Mouse (Mus musculus): ENCODE results near the gene Traf4. TPM values are rescaled to one million over a fixed set of nuclear protein-coding genes. Genes with fewer than 3 reads are reported as not detected.
"Not testable (repeated sequence)": the region's sequence is repeated elsewhere in the genome, so short reads cannot be mapped to it uniquely, and the experiment has no call there.

The Traf4 gene
- total RNA-seq, 4 experiments from 2014 or later, result 5.9 to 9.4 (median 9.0) TPM

DNA sequence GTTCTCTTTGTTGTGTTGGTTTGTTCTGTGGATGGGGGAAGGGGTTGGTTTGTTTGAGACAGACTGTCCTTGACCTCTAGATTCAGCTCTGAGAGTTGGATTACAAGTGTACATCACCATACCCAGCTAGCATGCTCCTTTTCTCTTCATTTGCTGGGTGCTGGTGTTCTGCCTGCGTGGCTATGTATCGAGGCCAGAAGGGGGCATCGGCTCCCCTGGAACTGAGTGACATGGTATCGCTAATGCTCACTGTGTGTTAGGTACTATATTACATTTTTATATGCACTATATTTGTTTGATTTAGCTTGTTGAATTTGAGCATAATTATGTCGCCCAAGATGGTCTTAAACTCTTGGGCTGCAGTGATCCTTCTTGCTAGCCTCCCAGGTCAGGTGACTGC lies 19.2 kb downstream of the Traf4 start:
- DNase-seq (ENCODE audit: low spot score in 2 of 2), result no peak

DNA sequence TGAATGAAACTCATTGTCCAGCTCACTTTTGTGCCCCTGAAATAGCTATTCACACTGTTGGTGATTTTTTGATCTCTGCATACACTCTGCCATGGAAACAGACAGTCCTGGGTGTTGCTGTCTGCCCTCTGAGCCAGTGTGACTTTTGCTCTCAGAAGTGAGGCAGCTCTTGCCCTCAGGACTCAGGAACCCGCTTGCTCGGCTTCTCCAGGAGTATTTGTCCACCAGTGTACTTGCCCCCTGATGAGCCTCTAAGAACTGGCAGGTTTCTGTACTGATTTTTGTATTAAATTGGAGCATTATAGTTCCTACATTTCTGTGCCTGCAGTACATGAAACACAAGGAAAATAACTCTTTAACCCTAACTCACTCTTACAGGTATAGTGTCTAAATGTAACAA lies 21.9 kb downstream of the Traf4 start:
- DNase-seq (ENCODE audit: low spot score in 2 of 2), result no peak

DNA sequence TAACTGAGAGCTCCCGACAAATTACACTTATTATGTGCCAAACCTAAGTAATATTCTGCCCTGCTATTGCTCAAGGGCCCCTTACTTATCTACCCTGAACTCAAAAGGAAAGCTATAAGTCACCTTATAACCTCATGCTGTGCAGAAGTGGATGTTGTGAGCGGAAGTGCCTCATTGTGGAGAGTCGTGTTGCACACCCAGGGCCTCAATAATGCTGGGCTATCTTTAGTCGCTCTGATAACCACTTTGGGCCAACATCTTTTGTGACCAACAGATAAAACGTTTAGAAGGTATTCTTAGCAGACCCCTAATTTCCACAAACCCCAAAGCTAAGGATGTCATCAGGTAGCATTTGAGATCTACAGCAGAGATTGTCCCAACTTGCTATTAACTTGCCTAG lies 24.7 kb downstream of the Traf4 start:
- no peak for DNase-seq (ENCODE audit: low spot score in 2 of 2)

DNA sequence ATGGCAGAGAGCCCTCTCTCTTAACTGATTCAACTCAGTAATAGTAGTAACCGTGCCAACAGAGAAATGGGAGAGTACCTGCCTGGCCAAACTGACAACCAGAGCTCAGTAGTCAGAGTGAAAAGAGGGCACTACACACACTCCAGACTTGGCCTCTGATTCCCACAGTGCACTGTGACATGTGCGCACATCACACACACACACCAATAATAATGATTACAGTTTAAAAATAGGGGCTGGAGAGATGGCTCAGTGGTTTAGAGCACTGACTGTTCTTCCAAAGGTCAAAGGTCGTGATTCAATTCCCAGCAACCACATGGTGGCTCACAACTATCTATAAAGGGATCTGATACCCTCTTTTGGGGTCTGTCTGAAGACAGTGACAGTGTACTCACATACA lies 27.4 kb downstream of the Traf4 start:
- DNase-seq (ENCODE audit: low spot score in 2 of 2), result no peak

DNA sequence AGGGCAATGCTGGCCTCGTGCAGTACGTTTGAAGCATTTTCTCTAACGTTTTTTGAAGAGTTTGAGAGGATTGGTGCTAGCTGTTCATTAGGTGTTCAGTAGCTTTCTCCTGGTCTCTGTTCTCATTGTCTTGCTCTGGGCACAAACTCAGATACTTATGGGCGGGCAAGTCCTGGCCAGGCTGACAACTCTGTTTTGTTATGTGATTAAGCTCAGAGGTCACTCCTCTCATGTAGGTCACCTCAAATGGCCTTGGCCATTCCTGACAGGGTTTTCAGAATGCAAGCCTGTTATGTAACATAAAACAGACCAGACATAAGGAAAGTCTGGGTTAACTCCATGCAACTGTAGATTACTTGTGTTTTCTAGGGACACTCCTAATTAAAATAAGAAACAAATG lies 27.8 kb downstream of the Traf4 start:
- DNase-seq (ENCODE audit: low spot score in 2 of 2), result no peak

DNA sequence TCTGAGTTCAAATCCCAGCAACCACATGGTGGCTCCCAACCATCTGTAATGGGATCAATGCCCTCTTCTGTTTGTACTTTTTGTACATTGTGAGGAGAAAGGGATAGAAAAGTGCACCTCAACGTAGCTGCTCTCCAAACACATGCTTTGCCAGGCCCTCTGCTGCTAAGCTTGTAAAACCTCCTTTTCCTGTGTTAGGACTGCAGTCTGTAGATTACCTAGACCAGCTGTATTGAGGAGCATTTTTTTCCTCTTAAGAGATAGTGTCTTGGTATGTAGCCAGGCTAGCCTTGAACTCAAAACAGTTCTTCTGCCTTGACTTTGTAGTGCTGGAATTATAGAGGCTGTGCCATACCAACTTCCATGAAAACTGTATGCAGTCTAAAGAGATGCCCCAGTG lies 29.3 kb downstream of the Traf4 start:
- no peak for DNase-seq (ENCODE audit: low spot score in 2 of 2)

DNA sequence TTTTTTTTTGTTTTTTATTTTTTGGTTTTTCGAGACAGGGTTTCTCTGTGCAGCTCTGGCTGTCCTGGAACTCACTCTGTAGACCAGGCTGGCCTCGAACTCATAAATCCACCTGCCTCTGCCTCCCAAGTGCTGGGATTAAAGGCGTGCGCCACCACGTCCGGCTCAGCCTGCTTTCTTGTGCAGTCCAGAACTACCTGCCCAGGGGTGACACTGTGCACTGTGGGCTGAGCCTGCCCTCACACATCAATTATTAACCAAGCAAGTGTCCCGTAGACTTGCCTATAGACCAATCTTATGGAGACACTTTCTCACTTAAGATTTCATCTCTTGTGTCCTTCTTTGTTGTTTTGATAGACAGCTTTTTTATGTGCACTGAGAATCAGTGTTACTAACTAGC lies 30.1 kb downstream of the Traf4 start:
- DNase-seq (ENCODE audit: low spot score in 2 of 2), result not testable (repeated sequence)

DNA sequence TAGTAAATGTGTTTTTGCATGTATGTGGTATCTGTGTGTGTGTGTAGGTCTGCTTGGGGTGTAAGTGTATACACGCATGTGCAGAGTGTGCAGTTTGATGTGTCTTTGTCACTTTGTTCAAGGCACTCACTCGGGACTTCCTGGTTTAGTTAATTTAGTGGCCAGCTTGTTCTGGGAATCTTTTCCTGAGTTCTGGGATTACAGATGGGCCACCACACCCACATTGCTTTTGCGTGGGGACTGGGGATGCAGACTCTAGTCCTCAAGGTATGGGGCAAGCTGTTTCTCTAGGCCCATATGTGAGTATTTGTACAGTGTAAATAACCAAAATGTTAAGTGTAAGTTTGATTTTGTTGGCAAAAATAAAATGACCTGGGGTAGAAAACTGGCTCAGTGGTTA lies 31.0 kb downstream of the Traf4 start:
- no peak for DNase-seq (ENCODE audit: low spot score in 2 of 2)

DNA sequence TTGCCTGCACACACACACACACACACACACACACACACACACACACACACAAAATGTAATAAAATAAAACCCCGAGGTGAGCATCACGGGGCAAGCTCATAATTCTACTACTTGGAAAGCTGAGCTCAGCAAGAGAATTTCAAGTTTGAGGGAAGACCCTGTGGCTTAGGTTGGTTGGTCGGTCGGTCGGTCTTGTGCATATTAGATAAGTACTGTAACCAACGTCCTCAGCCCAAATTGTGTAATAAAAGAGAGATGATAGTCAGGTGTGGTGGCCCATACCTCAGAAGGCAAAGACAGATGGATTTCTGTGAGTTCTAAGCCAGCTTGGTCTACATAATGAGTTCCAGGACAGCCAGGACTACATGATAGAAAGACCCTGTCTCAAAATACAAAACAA lies 31.5 kb downstream of the Traf4 start:
- DNase-seq (ENCODE audit: low spot score in 2 of 2), result no peak

DNA sequence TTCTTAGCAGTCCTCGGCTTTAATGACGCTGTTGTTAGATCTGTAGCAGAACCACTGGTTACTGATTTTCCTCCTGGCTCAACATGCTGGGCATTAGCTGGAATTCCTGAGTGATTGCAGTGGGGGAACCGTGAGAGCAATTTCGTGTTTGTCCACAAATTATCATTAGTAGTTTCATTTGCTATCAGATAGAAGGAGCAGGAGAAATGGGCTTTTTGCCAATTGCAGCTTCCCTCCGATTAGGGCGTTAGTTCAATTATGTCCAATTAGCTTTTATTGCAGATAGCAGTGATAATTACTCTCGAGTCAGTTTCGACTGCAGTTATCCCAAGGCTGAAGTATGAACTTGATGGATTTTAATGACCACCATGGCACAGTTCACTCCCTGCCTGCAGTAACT lies 35.9 kb downstream of the Traf4 start:
- no peak for DNase-seq (ENCODE audit: low spot score in 2 of 2)

DNA sequence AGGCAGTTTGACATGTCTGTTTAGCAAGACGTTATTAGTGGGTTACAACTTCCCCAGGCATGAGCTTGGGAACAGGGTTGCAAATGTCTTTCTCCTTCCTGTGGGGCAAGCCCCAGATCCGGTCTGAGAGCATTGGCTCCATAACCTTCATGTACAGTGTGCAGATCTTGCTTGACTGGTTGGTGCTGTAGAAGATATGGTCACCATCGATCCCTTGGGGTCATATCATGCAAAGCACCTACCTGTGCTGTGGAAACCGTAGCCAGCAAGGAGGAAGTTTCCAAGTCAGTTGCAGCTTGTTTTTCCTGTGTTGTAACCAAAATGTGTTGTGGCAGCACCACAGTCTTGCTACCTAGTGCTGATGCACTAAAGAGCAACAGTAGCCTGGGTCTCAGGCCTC lies 38.6 kb downstream of the Traf4 start:
- no peak for DNase-seq (ENCODE audit: low spot score in 2 of 2)

DNA sequence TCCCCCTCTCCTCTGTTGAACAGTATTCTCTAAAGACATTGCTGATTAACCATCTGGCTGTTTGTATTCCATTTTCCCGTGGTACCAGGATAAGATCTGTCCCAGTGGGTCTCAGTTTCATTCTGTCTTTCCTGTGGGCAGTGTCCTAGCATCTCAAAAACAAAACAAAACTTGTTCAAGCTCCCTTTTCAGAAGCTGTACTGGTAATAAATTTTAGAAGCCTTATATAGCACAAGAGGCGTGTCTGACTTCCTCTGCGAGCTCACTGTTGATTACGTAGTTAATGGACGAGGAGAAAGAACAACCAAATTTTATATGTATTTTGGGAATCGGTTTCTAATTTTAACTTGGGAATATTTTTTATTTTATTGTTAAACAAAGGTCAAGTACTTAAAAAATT lies 39.7 kb downstream of the Traf4 start:
- no peak for DNase-seq (ENCODE audit: low spot score in 2 of 2)

DNA sequence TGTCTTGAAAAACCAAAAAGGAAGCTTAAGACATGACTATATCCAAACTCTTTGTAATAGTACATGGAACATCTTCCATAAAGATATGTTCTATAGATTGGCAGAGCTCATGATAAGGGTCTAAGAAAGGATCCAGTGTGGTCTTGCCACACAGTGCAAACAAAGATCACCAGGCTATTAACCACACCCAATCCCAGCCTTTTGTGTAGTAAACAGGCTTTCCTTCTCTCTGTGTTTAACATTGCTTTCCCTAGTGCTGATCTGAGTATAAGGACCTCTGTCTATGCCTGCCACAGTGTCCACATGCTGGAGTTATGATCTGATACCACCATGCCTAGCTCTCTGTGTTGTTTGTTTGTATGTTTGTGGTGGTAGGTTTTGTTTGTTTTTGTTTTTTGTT lies 41.6 kb downstream of the Traf4 start:
- no peak for DNase-seq (ENCODE audit: low spot score in 2 of 2)

DNA sequence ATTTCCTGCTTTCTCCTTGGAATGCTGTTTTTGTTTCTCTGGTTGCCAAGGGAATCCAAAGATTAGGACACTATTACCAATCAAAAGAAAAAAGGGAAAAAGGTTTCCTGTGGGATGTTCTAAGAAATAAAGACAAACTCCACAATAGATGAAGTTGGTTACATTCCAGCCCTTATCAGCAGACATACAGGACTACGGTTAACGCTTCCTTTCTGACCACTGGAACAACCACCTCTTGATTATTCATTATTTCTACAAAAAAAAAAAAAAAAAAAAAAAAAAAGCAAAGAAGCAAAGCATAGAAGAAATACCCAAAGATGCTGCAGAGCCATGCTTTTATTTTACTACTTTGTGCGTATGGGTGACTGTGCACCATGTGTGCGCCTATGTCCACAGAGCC lies 42.6 kb downstream of the Traf4 start:
- no peak for DNase-seq (ENCODE audit: low spot score in 2 of 2)

DNA sequence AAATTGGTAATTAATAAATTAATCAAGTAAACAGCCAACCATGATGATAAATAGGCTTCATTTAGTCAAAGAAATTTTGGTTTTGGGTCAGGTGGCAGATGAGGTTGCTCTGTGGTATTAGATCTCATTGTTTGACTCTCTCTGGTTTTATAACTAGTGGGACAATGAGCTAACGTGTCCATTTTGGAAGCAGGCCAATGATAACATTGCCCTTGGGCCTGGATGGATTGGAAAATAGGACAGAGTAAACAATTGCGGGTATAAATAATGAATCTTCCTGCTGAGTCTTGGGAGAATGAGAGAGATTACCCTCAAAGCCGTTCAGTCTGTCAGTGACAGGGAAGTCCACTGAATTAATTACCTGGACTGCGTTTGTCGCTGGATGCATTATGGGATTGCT lies 44.2 kb downstream of the Traf4 start:
- DNase-seq (ENCODE audit: low spot score in 2 of 2), result no peak

DNA sequence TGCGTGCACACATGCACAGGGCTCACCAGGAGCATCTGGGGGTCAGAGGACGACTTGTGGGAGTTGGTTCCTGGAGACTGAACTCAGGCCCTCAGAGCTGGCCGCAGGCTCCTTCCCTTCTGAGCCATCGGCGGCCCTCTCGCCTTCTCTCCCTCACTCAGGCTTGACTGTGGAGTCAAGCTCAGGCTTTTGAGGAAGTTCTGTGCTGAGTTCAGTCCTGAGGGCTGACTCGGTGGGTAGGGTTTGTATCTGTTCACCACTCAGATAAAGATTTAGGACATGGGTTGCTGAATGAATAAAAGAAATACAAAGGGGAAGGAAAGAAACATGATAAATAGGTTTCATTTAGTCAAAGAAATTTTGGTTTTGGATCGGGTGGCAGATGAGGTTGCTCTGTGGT lies 45.5 kb downstream of the Traf4 start:
- no peak for DNase-seq (ENCODE audit: low spot score in 2 of 2)

DNA sequence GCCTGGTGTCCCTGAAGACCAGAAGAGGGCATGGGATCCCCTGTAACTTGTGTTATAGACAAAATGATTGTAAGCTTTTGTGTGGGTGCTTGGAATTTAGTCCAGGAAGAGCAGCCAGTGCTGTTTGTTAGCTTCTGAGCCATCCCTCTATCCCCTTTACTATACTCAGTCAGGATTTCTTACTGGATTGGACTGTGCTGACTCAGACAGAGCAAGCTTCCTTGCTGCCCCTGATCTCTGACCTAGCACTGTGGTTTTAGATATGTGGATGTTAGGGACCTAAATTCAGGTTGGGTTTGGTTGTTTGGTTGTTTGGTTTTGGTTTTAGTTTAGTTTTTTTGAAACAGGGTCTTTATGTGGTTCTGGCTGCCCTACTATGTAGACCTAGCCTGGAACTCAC lies 46.9 kb downstream of the Traf4 start:
- DNase-seq (ENCODE audit: low spot score in 2 of 2), result no peak

DNA sequence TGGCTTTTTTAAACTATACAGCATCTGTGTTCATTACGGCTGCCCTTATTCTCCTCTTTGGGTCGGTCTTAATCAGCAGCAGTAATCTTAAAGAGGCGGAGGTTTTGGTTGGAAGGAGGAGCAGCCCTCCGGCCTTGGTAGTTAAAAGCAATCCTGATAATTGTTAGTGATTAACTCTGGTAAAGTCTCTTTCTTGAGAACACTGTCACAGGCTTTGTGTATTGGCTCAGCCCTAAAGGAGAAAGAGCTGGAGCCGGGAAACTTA lies 49.3 kb downstream of the Traf4 start:
- no peak for DNase-seq (ENCODE audit: low spot score in 2 of 2)

DNA sequence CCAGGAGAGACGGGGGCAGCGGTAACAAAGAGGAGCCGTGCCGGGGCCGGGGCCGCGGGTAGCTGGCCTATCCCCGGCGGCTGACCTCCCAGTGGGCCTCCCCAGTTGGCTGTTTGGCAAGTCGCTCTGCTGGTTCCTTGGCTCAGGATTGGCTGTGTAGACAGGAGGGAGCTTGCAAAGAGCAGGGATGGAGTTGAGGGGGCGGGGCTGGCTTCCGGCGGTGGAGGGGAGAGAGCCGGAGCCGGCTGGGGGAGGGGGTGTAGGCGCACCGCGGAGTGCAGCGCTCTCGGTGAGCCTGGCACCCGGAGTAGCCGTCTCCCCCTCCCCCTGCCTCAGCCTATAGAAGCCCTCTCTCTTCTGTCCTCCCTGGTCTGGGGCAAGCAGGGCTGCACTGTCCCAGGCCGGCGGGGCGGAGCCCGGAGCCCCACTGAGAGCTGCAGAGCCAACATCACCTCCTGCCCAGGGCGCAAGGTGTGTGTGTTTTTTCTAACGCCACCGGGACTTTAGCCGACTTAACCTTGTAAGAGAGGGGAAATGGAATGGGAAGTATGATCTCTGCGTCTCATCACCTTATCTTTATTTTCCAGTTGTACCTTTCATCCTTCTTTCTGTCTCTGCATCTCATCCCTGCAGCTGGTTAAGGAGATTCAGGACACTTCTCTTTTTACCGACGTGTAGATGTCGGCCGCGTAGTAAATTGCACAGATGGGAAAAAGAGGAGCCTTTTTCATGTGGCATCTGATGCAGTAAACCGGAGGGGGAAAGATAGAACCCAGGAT lies 49.8 kb downstream of the Traf4 start:
- DNase-seq (ENCODE audit: low spot score in 2 of 2), result peak; percentile 81 to 95

DNA sequence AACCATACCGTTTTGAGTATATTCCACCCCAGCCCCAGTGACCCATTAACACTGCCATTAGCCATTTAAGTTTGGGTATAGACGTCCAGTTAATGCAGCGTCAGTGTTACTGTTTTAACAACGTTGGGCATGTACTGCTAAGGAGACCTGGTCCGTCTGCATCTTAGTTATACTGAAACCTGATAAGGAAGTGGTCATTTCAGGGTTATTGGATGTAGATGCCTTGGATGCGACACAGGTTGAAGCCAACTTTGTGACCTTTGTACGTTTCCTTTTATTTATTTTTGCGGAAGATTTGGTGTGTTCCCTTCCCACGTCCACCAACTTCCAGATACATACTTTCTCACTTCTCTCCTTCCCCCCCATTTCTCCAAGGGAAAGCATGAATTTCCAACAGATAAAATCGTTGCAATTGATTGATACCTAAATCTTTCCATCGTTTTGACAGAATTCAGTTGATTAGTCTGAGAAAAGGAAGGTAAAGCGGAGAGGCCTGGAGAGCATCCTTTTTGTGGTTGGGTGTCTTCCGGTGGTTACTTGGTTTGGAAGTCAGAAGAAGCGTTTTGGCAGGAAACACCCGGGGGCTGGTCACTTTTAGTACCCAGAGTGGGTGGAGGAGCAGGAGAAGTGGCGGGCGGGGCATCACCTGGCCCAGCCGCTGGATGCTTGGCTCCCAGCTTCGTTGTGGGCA lies 50.6 kb downstream of the Traf4 start:
- no peak for DNase-seq (ENCODE audit: low spot score in 2 of 2)

DNA sequence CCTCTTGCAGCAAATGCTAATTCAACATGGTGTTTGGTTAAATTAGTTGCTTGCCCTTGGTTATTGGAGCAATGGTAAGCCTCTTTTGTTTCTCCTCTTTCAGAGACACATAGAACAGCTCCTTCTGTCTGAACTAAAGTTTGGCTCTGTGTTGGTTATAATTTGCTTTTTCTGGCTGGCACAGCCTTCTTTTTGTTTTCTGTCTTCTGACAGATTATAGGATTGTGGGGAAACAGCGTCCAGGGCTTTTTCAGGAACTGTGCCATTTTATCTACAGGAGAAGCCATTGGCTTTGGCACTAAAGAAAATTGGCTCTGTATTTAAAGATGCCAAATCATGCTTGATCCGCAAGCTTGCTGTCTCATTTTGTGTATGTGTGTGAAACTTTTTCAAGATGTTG lies 51.8 kb downstream of the Traf4 start:
- DNase-seq (ENCODE audit: low spot score in 2 of 2), result no peak
